Mouse (Mus musculus) liver, embryonic 15.5 days (tissue): Measurements from ENCODE around the gene Mrpl35. TPM values are rescaled to one million over a fixed set of nuclear protein-coding genes. Genes with fewer than 3 reads are reported as not detected.

Experiments used
- ATAC-seq: fragments of 200-750 bp; cut with Nextera tagmentation; 2 replicates; pipeline ENCODE4 v1.8.0; 2017; ENCODE audit warnings: moderate number of reproducible peaks, mild to moderate bottlenecking, moderate library complexity; ENCODE audit not compliant: insufficient read depth
- H3K27ac ChIP-seq: fragments of 300-500 bp; sonication (generic); replicated peaks from 2 replicates; pipeline ENCODE4 v1.5.1; 2015; ENCODE audit warnings: mild to moderate bottlenecking, inconsistent platforms
- H3K27me3 ChIP-seq: fragments of 300-500 bp; sonication (generic); 2 replicates; pipeline ENCODE4 v1.6.1; 2015; ENCODE audit warnings: mild to moderate bottlenecking, inconsistent platforms
- H3K36me3 ChIP-seq: fragments of 300-500 bp; sonication (generic); replicated peaks from 2 replicates; pipeline ENCODE4 v1.6.1; 2015; ENCODE audit warnings: moderate library complexity, mild to moderate bottlenecking, inconsistent platforms
- H3K4me1 ChIP-seq: fragments of 300-500 bp; sonication (generic); replicated peaks from 2 replicates; pipeline ENCODE4 v1.6.1; 2015; ENCODE audit warnings: inconsistent platforms
- H3K4me2 ChIP-seq: fragments of 300-500 bp; sonication (generic); 2 replicates; pipeline ENCODE4 v1.6.1; 2015; ENCODE audit warnings: moderate library complexity, mild to moderate bottlenecking, inconsistent platforms
- H3K4me3 ChIP-seq: fragments of 300-500 bp; sonication (generic); replicated peaks from 2 replicates; pipeline ENCODE4 v1.5.1; 2015; ENCODE audit warnings: mild to moderate bottlenecking, inconsistent platforms
- H3K9ac ChIP-seq: fragments of 300-500 bp; sonication (generic); 2 replicates; pipeline ENCODE4 v1.6.1; 2015; ENCODE audit warnings: moderate library complexity, mild to moderate bottlenecking, inconsistent platforms
- H3K9me3 ChIP-seq: fragments of 300-500 bp; sonication (generic); replicated peaks from 2 replicates; pipeline ENCODE4 v1.6.1; 2016; ENCODE audit warnings: inconsistent platforms
- WGBS: fragments of 180-500 bp; shearing (Covaris S2); methylation state at CpG from one replicate; pipeline ENCODE4 v1.1.7; 2015; ENCODE audit warnings: mixed read lengths; ENCODE audit not compliant: insufficient replicate concordance; 5-methylcytosine and 5-hydroxymethylcytosine counted together
- polyA plus RNA-seq: library from polyadenylated mRNA; unstranded; fragments of >200 nt; fragmentation: Nextera tagmentation; extraction: Ambion mirVana; gene quantifications from 2 replicates; pipeline ENCODE4 v1.2.1, GENCODE M21; 2015

The Mrpl35 gene
- polyA plus RNA-seq, 1 experiment from 2014 or later: 56.5 TPM

GRCm38 (mm10) chr6:71799391-71799790, 27.4 kb downstream of the Mrpl35 start:
- no peak overlapping the region for H3K4me2 ChIP-seq
- H3K36me3 ChIP-seq: no peaks in the 10 kb centered on the region
- no peak overlapping the region for H3K9ac ChIP-seq
- WGBS: 76% methylated on average over 3 of the region's 3 CpGs
- no peak overlapping the region for H3K27ac ChIP-seq
- no peaks in the 10 kb centered on the region for H3K9me3 ChIP-seq
- peaks cover 43% of the 10 kb centered on the region for H3K4me1 ChIP-seq
- no peaks in the 10 kb centered on the region for H3K27me3 ChIP-seq
- H3K4me3 ChIP-seq: no peak overlapping the region
- ATAC-seq: no peak

- H3K9ac ChIP-seq: no peak overlapping the region
- no peaks in the 10 kb centered on the region for H3K9me3 ChIP-seq
- no peaks in the 10 kb centered on the region for H3K4me1 ChIP-seq
- no peak overlapping the region for H3K27ac ChIP-seq
- H3K4me2 ChIP-seq: no peak overlapping the region
- ATAC-seq: no peak
- no peaks in the 10 kb centered on the region for H3K36me3 ChIP-seq
- H3K4me3 ChIP-seq: no peak overlapping the region
- WGBS: 63% methylated on average over 6 of the region's 6 CpGs
- H3K27me3 ChIP-seq: no peaks in the 10 kb centered on the region
Measured at GRCm38 (mm10) chr6:71791771-71792170, 35.0 kb downstream of the Mrpl35 start.

GRCm38 (mm10) chr6:71788348-71788747, 38.4 kb downstream of the Mrpl35 start:
- H3K36me3 ChIP-seq: no peaks in the 10 kb centered on the region
- H3K9me3 ChIP-seq: no peaks in the 10 kb centered on the region
- H3K4me3 ChIP-seq: no peak overlapping the region
- WGBS: 45% methylated on average over 9 of the region's 9 CpGs
- no peaks in the 10 kb centered on the region for H3K27me3 ChIP-seq
- no peak overlapping the region for H3K9ac ChIP-seq
- no peak for ATAC-seq
- no peak overlapping the region for H3K4me2 ChIP-seq
- no peak overlapping the region for H3K27ac ChIP-seq
- H3K4me1 ChIP-seq: no peaks in the 10 kb centered on the region

- Histone ChIP-seq H3K4me3 (no peak overlapping the region), H3K27ac (no peak overlapping the region), H3K27me3 (no peaks in the 10 kb centered on the region), H3K9ac (no peak overlapping the region), H3K9me3 (no peaks in the 10 kb centered on the region), H3K4me1 (no peaks in the 10 kb centered on the region), H3K36me3 (no peaks in the 10 kb centered on the region), H3K4me2 (no peak overlapping the region)
- whole genome bisulfite sequencing: 72% methylated on average over 5 of the region's 5 CpGs
- ATAC-seq: no peak
Measured at GRCm38 (mm10) chr6:71783165-71783564, 43.6 kb downstream of the Mrpl35 start.

GRCm38 (mm10) chr6:71780431-71780830, 46.3 kb downstream of the Mrpl35 start:
- Histone ChIP-seq H3K27me3 (no peaks in the 10 kb centered on the region), H3K4me3 (no peak overlapping the region), H3K4me1 (no peaks in the 10 kb centered on the region), H3K9me3 (no peaks in the 10 kb centered on the region), H3K4me2 (no peak overlapping the region), H3K27ac (no peak overlapping the region), H3K36me3 (no peaks in the 10 kb centered on the region), H3K9ac (no peak overlapping the region)
- 76% methylated on average over 7 of the region's 7 CpGs for WGBS
- ATAC-seq: no peak

- ATAC-seq: no peak
- Histone ChIP-seq H3K4me2 (no peak overlapping the region), H3K4me1 (no peaks in the 10 kb centered on the region), H3K4me3 (no peak overlapping the region), H3K9ac (no peak overlapping the region), H3K27me3 (no peaks in the 10 kb centered on the region), H3K27ac (no peak overlapping the region), H3K36me3 (no peaks in the 10 kb centered on the region), H3K9me3 (no peaks in the 10 kb centered on the region)
- 56% methylated on average over 2 of the region's 2 CpGs for WGBS
Measured at GRCm38 (mm10) chr6:71779831-71780230, 46.9 kb downstream of the Mrpl35 start.

- Histone ChIP-seq H3K36me3 (no peaks in the 10 kb centered on the region), H3K4me3 (no peak overlapping the region), H3K4me2 (no peak overlapping the region), H3K9me3 (no peaks in the 10 kb centered on the region), H3K4me1 (no peaks in the 10 kb centered on the region), H3K27me3 (no peaks in the 10 kb centered on the region), H3K9ac (no peak overlapping the region), H3K27ac (no peak overlapping the region)
- 75% methylated on average over 5 of the region's 5 CpGs for WGBS
- ATAC-seq: no peak
Measured at GRCm38 (mm10) chr6:71778016-71778415, 48.8 kb downstream of the Mrpl35 start.

GRCm38 (mm10) chr6:71772636-71773208, 54.0 kb downstream of the Mrpl35 start:
- H3K9ac ChIP-seq: no peak overlapping the region
- H3K4me1 ChIP-seq: no peaks in the 10 kb centered on the region
- ATAC-seq: no peak
- no peaks in the 10 kb centered on the region for H3K27me3 ChIP-seq
- H3K27ac ChIP-seq: no peak overlapping the region
- no peak overlapping the region for H3K4me2 ChIP-seq
- no peaks in the 10 kb centered on the region for H3K9me3 ChIP-seq
- no peak overlapping the region for H3K4me3 ChIP-seq
- H3K36me3 ChIP-seq: no peaks in the 10 kb centered on the region
- WGBS: 68% methylated on average over 7 of the region's 7 CpGs

- H3K27me3 ChIP-seq: no peaks in the 10 kb centered on the region
- WGBS: 70% methylated on average over 6 of the region's 6 CpGs
- H3K36me3 ChIP-seq: no peaks in the 10 kb centered on the region
- no peak overlapping the region for H3K27ac ChIP-seq
- no peaks in the 10 kb centered on the region for H3K4me1 ChIP-seq
- no peak for ATAC-seq
- H3K4me3 ChIP-seq: no peak overlapping the region
- no peak overlapping the region for H3K4me2 ChIP-seq
- H3K9me3 ChIP-seq: no peaks in the 10 kb centered on the region
- H3K9ac ChIP-seq: no peak overlapping the region
Measured at GRCm38 (mm10) chr6:71772156-71772555, 54.6 kb downstream of the Mrpl35 start.

GRCm38 (mm10) chr6:71771282-71771681, 55.5 kb downstream of the Mrpl35 start:
- Histone ChIP-seq H3K9me3 (no peaks in the 10 kb centered on the region), H3K27ac (no peak overlapping the region), H3K4me1 (no peaks in the 10 kb centered on the region), H3K9ac (no peak overlapping the region), H3K4me3 (no peak overlapping the region), H3K36me3 (no peaks in the 10 kb centered on the region), H3K4me2 (no peak overlapping the region), H3K27me3 (no peaks in the 10 kb centered on the region)
- no peak for ATAC-seq
- 74% methylated on average over 4 of the region's 4 CpGs for WGBS

- Histone ChIP-seq H3K4me3 (no peak overlapping the region), H3K36me3 (no peaks in the 10 kb centered on the region), H3K27ac (no peak overlapping the region), H3K27me3 (no peaks in the 10 kb centered on the region), H3K9me3 (no peaks in the 10 kb centered on the region), H3K4me2 (no peak overlapping the region), H3K9ac (no peak overlapping the region), H3K4me1 (no peaks in the 10 kb centered on the region)
- WGBS: 82% methylated on average over 4 of the region's 4 CpGs
- ATAC-seq: no peak
Measured at GRCm38 (mm10) chr6:71770856-71771255, 55.9 kb downstream of the Mrpl35 start.
